Mouse (Mus musculus) left cerebral cortex, postnatal 36 days (tissue): ENCODE measurements at regions not wholly inside any gene's neighbourhood (a gene's known extent, or its start where the extent isn't known, plus 50 kb on each side); places are given as distances from the start of the nearest gene placed in this dataset.

ENCODE experiments used
- DNase-seq, 2 experiments: peaks; one replicate each; pipeline ENCODE4 v3.0.0; 2021 to 2022; ENCODE audit warnings: low spot score in 2 of 2, mixed read lengths in 1 of 2
- intact Hi-C: fragments of 180-260 bp; cut with DNase I; formaldehyde crosslinking; loops from one replicate; pipeline ENCODE4 v1.15.1; 2025

GRCm38 (mm10) chr15:42768396-42768795 lies 2634.2 kb downstream of the 9330182O14Rik start:
- no peak for DNase-seq
- intact Hi-C loops, result no loop called here

- no peak for DNase-seq
- intact Hi-C loops, result no loop called here
Measured at GRCm38 (mm10) chr15:42779903-42780302, 2645.7 kb downstream of the 9330182O14Rik start.

GRCm38 (mm10) chr15:42801217-42801616 lies 2667.1 kb downstream of the 9330182O14Rik start:
- intact Hi-C loops, result no loop called here
- no peak for DNase-seq

GRCm38 (mm10) chr15:42810871-42811490 lies 2676.8 kb downstream of the 9330182O14Rik start:
- intact Hi-C loops, result no loop called here
- DNase-seq, result no peak

- intact Hi-C loops, result loop anchor here (5.0 kb wide), 1 partner anchor 438 kb away; no protein-coding TSS in a partner anchor
Measured at GRCm38 (mm10) chr15:42815026-42815724, 2681.0 kb downstream of the 9330182O14Rik start.

GRCm38 (mm10) chr15:42838839-42839238 lies 2704.7 kb downstream of the 9330182O14Rik start:
- intact Hi-C loops, result no loop called here
- DNase-seq, result no peak

More at GRCm38 (mm10) chr15:42815026-42815724, 2681.0 kb downstream of the 9330182O14Rik start:
- peak in 1 of 2 experiments; percentile 5 for DNase-seq

- intact Hi-C loops, result no loop called here
- no peak for DNase-seq
Measured at GRCm38 (mm10) chr15:42850003-42850402, 2715.8 kb downstream of the 9330182O14Rik start.

GRCm38 (mm10) chr15:42872491-42872890 lies 2738.3 kb downstream of the 9330182O14Rik start:
- intact Hi-C loops, result no loop called here
- no peak for DNase-seq

- intact Hi-C loops, result no loop called here
- no peak for DNase-seq
Measured at GRCm38 (mm10) chr15:42894611-42895010, 2760.4 kb downstream of the 9330182O14Rik start.

GRCm38 (mm10) chr15:42900056-42900455 lies 2765.9 kb downstream of the 9330182O14Rik start:
- intact Hi-C loops, result no loop called here
- no peak for DNase-seq

- intact Hi-C loops, result no loop called here
- DNase-seq, result no peak
Measured at GRCm38 (mm10) chr15:42901782-42902181, 2767.6 kb downstream of the 9330182O14Rik start.

- intact Hi-C loops, result loop anchor here (5.0 kb wide), 1 partner anchor 194 kb away; no protein-coding TSS in a partner anchor
- no peak for DNase-seq
Measured at GRCm38 (mm10) chr15:42911357-42911756, 2777.2 kb downstream of the 9330182O14Rik start.

- intact Hi-C loops, result loop anchor here (2.0 to 5.0 kb wide), 2 partner anchors 196 to 706 kb away; no protein-coding TSS in a partner anchor
- DNase-seq, result no peak
Measured at GRCm38 (mm10) chr15:42912880-42913279, 2778.7 kb downstream of the 9330182O14Rik start.

GRCm38 (mm10) chr15:42913285-42913684 lies 2779.1 kb downstream of the 9330182O14Rik start:
- no peak for DNase-seq
- intact Hi-C loops, result loop anchor here (2.0 to 5.0 kb wide), 2 partner anchors 196 to 706 kb away; no protein-coding TSS in a partner anchor

- peak; percentile 35 to 68 for DNase-seq
- intact Hi-C loops, result loop anchor here (5.0 kb wide), 1 partner anchor 197 kb away; no protein-coding TSS in a partner anchor
Measured at GRCm38 (mm10) chr15:42914099-42914498, 2779.9 kb downstream of the 9330182O14Rik start.

- no peak for DNase-seq
- intact Hi-C loops, result loop anchor here (5.0 kb wide), 1 partner anchor 928 kb away; no protein-coding TSS in a partner anchor
Measured at GRCm38 (mm10) chr15:42915195-42915594, 2781.0 kb downstream of the 9330182O14Rik start.

- intact Hi-C loops, result no loop called here
- DNase-seq, result no peak
Measured at GRCm38 (mm10) chr15:42921618-42922017, 2787.5 kb downstream of the 9330182O14Rik start.

- DNase-seq, result no peak
Measured at GRCm38 (mm10) chr15:42928331-42928730, 2794.2 kb downstream of the 9330182O14Rik start.

GRCm38 (mm10) chr15:42944610-42945009 lies 2810.4 kb downstream of the 9330182O14Rik start:
- intact Hi-C loops, result no loop called here
- DNase-seq, result no peak

More at GRCm38 (mm10) chr15:42928331-42928730, 2794.2 kb downstream of the 9330182O14Rik start:
- intact Hi-C loops, result no loop called here

GRCm38 (mm10) chr15:42955167-42955566 lies 2821.0 kb downstream of the 9330182O14Rik start:
- DNase-seq, result no peak
- intact Hi-C loops, result no loop called here
